Mouse (Mus musculus) right cerebral cortex, postnatal 36 days (tissue): Measurements from ENCODE around the gene Pygm.

Source experiments
- DNase-seq, 2 experiments: peaks; one replicate each; pipeline ENCODE4 v3.0.0; 2022; ENCODE audit warnings: low spot score in 2 of 2, mixed read lengths in 1 of 2

Pygm gene

GRCm38 (mm10) chr19:6443016-6443415, 58.8 kb downstream of the Pygm start:
- DNase-seq: no peak

GRCm38 (mm10) chr19:6445761-6446423, 61.7 kb downstream of the Pygm start:
- DNase-seq: no peak

DNA sequence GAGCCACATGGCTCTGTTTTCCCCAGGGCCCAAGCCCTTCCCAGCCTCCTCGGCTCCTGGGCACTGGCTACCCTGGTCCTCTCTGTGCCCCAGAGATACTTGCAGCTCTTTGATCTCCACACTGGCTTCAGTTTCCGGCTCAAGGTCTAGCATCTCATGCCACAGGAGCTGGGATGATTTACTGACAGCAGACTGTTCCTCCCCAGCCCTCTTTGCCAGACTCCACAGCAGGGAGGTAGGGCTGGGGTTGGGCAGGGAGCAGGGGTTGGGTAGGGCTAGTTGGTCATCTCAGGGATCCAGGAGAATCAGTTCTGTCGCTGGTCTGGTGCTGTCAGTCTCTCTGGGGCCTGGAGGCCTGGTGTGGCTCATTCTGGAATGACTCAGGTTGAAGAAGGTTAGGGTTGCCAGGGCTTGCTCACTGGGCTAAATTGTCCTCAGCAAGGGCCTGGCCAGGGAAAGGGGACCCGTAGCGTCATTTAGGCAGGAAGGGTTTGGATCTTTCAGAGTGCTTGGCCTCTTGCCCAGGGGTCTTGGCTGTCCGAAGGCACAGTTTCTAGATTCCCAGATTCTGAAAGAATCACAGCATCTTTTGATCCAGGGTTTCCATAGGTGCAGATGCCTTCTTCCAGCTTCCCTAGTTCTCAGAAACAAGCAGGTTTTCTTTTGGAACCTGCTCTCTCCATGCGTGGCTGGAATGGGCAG, 62.7 kb downstream of the Pygm start:
- no peak for DNase-seq
